Mouse (Mus musculus): Measurements from ENCODE around the gene Mogat1. TPM values are rescaled to one million over a fixed set of nuclear protein-coding genes. Genes with fewer than 3 reads are reported as not detected.
"Not testable (repeated sequence)": the region's sequence is repeated elsewhere in the genome, so short reads cannot be mapped to it uniquely, and the experiment has no call there.

The Mogat1 gene
- polyA plus RNA-seq, 1 experiment from 2014 or later = not detected

- ATAC-seq = no peak
- POLR2A ChIA-PET = no interaction called here
- peak; percentile 85 for TF ChIP-seq CTCF (IDR thresholded peaks at IDR 0.05)
- in situ Hi-C loops (cut with MboI; ENCODE audit: low pct_unique_long_range_greater_than_20kb) = loop anchor here (10.0 to 25.0 kb wide), 2 partner anchors 148 to 1101 kb away; no protein-coding TSS in a partner anchor
- no peaks in the 10 kb centered on the region for H3K27me3 ChIP-seq
- no peak for DNase-seq (ENCODE audit: low read depth, low spot score)
- CTCF ChIA-PET = interaction anchor here (0.8 to 5.2 kb wide), 4 partner anchors 10 to 150 kb away, joined by 3 to 30 read pairs (median 10); no protein-coding TSS in a partner anchor
Observed at GRCm38 (mm10) chr1:78536310-78537164, 25.7 kb downstream of the Mogat1 start.

GRCm38 (mm10) chr1:78537494-78538010 is 26.8 kb downstream of the Mogat1 start:
- no peaks in the 10 kb centered on the region for H3K27me3 ChIP-seq

GRCm38 (mm10) chr1:78538396-78538795 is 27.6 kb downstream of the Mogat1 start:
- no peaks in the 10 kb centered on the region for H3K27me3 ChIP-seq
- in situ Hi-C loops (cut with MboI; ENCODE audit: low pct_unique_long_range_greater_than_20kb) = loop anchor here (10.0 to 25.0 kb wide), 2 partner anchors 146 to 1099 kb away; no protein-coding TSS in a partner anchor
- ATAC-seq (no peak), DNase-seq (ENCODE audit: low read depth, low spot score) (no peak)
- no peak for TF ChIP-seq CTCF (IDR thresholded peaks at IDR 0.05)
- ChIA-PET POLR2A (no interaction called here), CTCF (interaction anchor here (0.8 to 5.2 kb wide), 4 partner anchors 11 to 142 kb away, joined by 3 to 30 read pairs (median 9); no protein-coding TSS in a partner anchor)

More at GRCm38 (mm10) chr1:78537494-78538010, 26.8 kb downstream of the Mogat1 start:
- ATAC-seq (no peak), DNase-seq (ENCODE audit: low read depth, low spot score) (no peak)
- no peak for TF ChIP-seq CTCF (IDR thresholded peaks at IDR 0.05)
- in situ Hi-C loops (cut with MboI; ENCODE audit: low pct_unique_long_range_greater_than_20kb) = loop anchor here (10.0 to 25.0 kb wide), 2 partner anchors 147 to 1100 kb away; no protein-coding TSS in a partner anchor
- ChIA-PET POLR2A (no interaction called here), CTCF (interaction anchor here (0.8 to 5.2 kb wide), 5 partner anchors 11 to 1108 kb away, joined by 3 to 30 read pairs (median 5); no protein-coding TSS in a partner anchor)

- CTCF ChIA-PET = interaction anchor here (5.2 kb wide), 1 partner anchor 13 kb away, joined by 30 read pairs; no protein-coding TSS in a partner anchor
- DNase-seq (ENCODE audit: low read depth, low spot score) (no peak), ATAC-seq (no peak)
- no peaks in the 10 kb centered on the region for H3K27me3 ChIP-seq
- in situ Hi-C loops (cut with MboI; ENCODE audit: low pct_unique_long_range_greater_than_20kb) = loop anchor here (10.0 to 25.0 kb wide), 2 partner anchors 146 to 1098 kb away; no protein-coding TSS in a partner anchor
- TF ChIP-seq CTCF (IDR thresholded peaks at IDR 0.05) = no peak
- POLR2A ChIA-PET = no interaction called here
Observed at GRCm38 (mm10) chr1:78539166-78539565, 28.4 kb downstream of the Mogat1 start.

GRCm38 (mm10) chr1:78543631-78544030 is 32.8 kb downstream of the Mogat1 start:
- H3K27me3 ChIP-seq; DNase-seq (ENCODE audit: low read depth, low spot score); POLR2A ChIA-PET; ATAC-seq; CTCF ChIA-PET: not testable (repeated sequence)
- in situ Hi-C loops (cut with MboI; ENCODE audit: low pct_unique_long_range_greater_than_20kb) = loop anchor here (25.0 kb wide), 1 partner anchor 1094 kb away; no protein-coding TSS in a partner anchor

GRCm38 (mm10) chr1:78546258-78546657 is 35.5 kb downstream of the Mogat1 start:
- ChIA-PET POLR2A (no interaction called here), CTCF (no interaction called here)
- H3K27me3 ChIP-seq = no peaks in the 10 kb centered on the region
- no peak for DNase-seq (ENCODE audit: low read depth, low spot score)
- TF ChIP-seq CTCF (IDR thresholded peaks at IDR 0.05) = no peak
- no peak for ATAC-seq
- in situ Hi-C loops (cut with MboI; ENCODE audit: low pct_unique_long_range_greater_than_20kb) = loop anchor here (25.0 kb wide), 1 partner anchor 1091 kb away; no protein-coding TSS in a partner anchor

GRCm38 (mm10) chr1:78548961-78549360 is 38.2 kb downstream of the Mogat1 start:
- DNase-seq (ENCODE audit: low read depth, low spot score) (no peak), ATAC-seq (no peak)
- TF ChIP-seq CTCF (IDR thresholded peaks at IDR 0.05) = no peak
- in situ Hi-C loops (cut with MboI; ENCODE audit: low pct_unique_long_range_greater_than_20kb) = loop anchor here (25.0 kb wide), 1 partner anchor 1088 kb away; no protein-coding TSS in a partner anchor
- ChIA-PET POLR2A (no interaction called here), CTCF (interaction anchor here (0.6 to 3.5 kb wide), 3 partner anchors 8 to 1157 kb away, joined by 4 to 13 read pairs (median 5); no protein-coding TSS in a partner anchor)
- no peaks in the 10 kb centered on the region for H3K27me3 ChIP-seq

- ChIA-PET POLR2A (no interaction called here), CTCF (no interaction called here)
- DNase-seq (ENCODE audit: low read depth, low spot score) = no peak
- no peak for ATAC-seq
- TF ChIP-seq CTCF (IDR thresholded peaks at IDR 0.05) = no peak
- no peaks in the 10 kb centered on the region for H3K27me3 ChIP-seq
- in situ Hi-C loops (cut with MboI; ENCODE audit: low pct_unique_long_range_greater_than_20kb) = no loop called here
Observed at GRCm38 (mm10) chr1:78554012-78554666, 43.3 kb downstream of the Mogat1 start.

- CTCF ChIA-PET = no interaction called here
- in situ Hi-C loops (cut with MboI; ENCODE audit: low pct_unique_long_range_greater_than_20kb) = no loop called here
Observed at GRCm38 (mm10) chr1:78566963-78567362, 56.2 kb downstream of the Mogat1 start.

GRCm38 (mm10) chr1:78567421-78567820 is 56.6 kb downstream of the Mogat1 start:
- H3K27me3 ChIP-seq = no peaks in the 10 kb centered on the region
- ChIA-PET CTCF (interaction anchor here (1.0 kb wide), 1 partner anchor 49 kb away, joined by 3 read pairs; no protein-coding TSS in a partner anchor), POLR2A (no interaction called here)
- no peak for TF ChIP-seq CTCF (IDR thresholded peaks at IDR 0.05)
- DNase-seq (ENCODE audit: low read depth, low spot score) (no peak), ATAC-seq (no peak)
- in situ Hi-C loops (cut with MboI; ENCODE audit: low pct_unique_long_range_greater_than_20kb) = no loop called here

More at GRCm38 (mm10) chr1:78566963-78567362, 56.2 kb downstream of the Mogat1 start:
- no peak for DNase-seq (ENCODE audit: low read depth, low spot score)
- ATAC-seq = no peak
- no peaks in the 10 kb centered on the region for H3K27me3 ChIP-seq
- no peak for TF ChIP-seq CTCF (IDR thresholded peaks at IDR 0.05)
- POLR2A ChIA-PET = no interaction called here

Data from Patski (cell line).